Mouse (Mus musculus): ENCODE measurements around the gene Emilin3.

The Emilin3 gene

GRCm38 (mm10) chr2:160915821-160916610, 3.9 kb upstream of the Emilin3 start:
- no peak for DNase-seq (ENCODE audit: low spot score)

- no peak for DNase-seq (ENCODE audit: low spot score)
Observed at GRCm38 (mm10) chr2:160914656-160915055, 2.5 kb upstream of the Emilin3 start.

DNA sequence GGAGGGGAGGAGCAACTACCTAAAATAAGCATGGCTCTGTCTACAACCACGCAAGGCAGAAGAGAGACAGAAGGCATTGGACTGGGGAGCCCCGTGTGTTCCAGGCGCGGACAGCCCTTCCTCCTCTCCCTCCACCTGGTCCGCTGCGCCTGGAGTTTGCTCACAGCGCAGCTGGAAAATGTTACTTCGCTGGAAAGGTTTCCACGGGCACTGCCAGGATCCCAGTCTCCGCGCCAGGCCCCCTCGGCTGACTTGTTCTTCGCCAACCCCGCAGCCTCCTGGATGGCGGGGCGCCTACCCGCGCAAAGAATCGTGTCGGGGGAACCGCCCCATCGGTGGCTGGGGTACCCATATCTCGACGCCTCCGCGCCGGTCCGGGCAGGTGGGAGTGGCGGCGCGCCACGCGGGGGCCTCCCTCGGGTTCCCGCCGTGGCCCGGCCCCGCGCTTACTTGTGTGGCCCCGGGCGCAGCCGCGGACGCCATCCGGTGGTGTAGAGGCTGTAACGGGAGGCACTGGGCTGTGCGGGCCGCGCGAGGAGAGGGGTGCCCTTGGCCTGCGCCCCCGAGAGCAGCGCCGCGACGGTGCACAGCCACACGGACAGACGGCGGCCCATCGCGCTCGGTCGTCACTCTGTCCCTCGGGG, 448 bp downstream of the Emilin3 start:
- no peak for DNase-seq (ENCODE audit: low spot score)

- no peak for DNase-seq (ENCODE audit: low spot score)
Observed at GRCm38 (mm10) chr2:160910633-160911032, 1.5 kb downstream of the Emilin3 start.

GRCm38 (mm10) chr2:160908607-160909006, 3.5 kb downstream of the Emilin3 start:
- no peak for DNase-seq (ENCODE audit: low spot score)

DNA sequence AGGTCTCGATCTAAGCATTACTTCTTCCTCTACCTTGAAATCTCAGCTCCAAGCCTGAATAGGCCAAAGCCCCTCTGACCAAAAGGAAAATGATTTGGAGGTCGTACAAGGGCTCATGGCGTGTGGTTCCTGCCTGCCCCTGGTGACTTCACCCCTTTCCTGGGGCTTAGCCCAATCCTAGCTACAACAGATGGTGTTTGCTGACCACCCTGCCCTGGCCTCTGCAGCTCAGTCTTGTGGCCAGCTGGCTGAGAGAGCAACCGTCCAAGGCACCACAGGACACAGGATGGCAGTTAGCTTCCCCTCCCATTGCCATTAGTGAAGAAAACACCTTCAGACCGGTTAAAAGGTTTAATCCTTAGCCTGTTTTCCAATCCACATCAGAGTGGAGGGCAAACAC, 6.0 kb downstream of the Emilin3 start:
- no peak for DNase-seq (ENCODE audit: low spot score)

DNA sequence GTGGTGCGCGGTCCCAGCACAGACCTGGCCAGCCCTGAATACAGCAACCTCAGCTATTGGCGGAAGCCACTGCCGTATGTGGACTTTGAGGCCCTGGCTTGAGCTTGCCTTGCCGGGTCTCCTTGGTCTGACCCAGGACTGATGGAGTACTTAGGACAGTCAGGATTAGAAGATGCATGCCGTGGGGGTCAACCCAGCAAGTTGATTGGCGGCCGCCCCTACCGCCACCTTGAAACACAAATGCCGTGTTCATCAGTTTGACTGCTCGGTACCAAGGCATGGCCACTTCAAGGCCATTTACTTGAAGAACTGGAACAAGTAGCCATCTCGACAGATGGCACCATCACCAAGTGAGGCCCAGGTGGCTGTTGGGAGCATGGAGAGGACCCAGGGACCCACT, 6.8 kb downstream of the Emilin3 start:
- DNase-seq (ENCODE audit: low spot score): no peak

DNA sequence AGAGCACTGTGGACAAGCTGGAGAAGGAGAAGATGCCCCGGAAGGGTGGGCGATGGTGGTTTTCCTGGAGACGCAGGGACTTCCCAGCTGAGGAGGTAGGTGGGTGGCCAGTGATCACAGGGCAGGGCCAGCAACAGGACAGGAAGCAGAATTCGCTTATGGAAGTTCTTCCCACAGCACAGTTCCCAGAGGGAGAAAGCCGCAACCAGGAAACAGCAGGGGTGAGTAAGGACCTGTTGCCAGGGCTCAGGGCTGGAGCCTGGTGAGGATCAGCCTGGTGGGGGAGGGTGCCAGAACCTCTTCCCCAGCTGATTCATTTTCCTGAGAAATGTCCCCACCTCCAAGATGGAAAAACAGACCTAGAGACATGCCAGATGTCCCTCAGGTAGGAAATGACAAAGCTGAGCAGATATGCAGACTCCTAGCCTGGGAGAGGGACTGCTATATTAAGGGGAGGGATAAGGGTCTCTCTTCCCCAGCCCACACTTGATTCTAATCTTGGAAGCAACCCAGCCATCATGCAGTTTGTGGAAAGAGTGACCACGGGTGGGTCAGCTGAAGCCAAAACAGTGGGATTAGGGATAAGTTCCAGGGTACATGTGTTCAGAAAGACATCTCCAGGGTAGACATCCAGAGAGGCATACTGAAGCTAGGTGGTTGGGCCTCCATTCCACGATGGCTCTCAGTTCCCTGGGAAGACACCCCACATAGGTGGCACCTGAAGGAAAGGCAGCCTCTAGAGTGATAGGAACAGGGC, 10.3 kb downstream of the Emilin3 start:
- DNase-seq (ENCODE audit: low spot score): no peak

- no peak for DNase-seq (ENCODE audit: low spot score)
Observed at GRCm38 (mm10) chr2:160891697-160892096, 20.4 kb downstream of the Emilin3 start.

DNA sequence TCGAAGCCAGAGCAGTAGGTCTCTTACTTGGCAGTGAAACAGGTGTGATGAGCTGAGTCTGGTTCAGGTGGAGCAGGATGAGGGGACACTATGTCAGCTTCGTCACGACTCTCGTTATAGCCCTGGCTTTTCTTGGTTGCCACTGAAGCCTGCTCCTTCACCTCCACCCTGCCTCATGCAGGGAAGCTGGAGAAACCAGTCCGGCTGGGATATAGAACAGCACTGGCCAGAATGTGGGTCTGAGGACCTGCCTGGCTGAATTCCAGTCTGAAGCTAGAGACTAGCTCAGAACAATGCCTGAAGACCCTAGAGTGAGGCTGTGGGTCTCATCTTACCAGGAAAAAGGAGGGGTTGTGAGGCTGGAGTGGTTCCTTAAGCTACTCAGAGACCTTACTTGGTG, 21.1 kb downstream of the Emilin3 start:
- DNase-seq (ENCODE audit: low spot score): no peak

- no peak for DNase-seq (ENCODE audit: low spot score)
Observed at GRCm38 (mm10) chr2:160887859-160888258, 24.3 kb downstream of the Emilin3 start.

- peak; percentile 50 for DNase-seq (ENCODE audit: low spot score)
Observed at GRCm38 (mm10) chr2:160887284-160887683, 24.8 kb downstream of the Emilin3 start.

- no peak for DNase-seq (ENCODE audit: low spot score)
Observed at GRCm38 (mm10) chr2:160886221-160886620, 25.9 kb downstream of the Emilin3 start.

DNA sequence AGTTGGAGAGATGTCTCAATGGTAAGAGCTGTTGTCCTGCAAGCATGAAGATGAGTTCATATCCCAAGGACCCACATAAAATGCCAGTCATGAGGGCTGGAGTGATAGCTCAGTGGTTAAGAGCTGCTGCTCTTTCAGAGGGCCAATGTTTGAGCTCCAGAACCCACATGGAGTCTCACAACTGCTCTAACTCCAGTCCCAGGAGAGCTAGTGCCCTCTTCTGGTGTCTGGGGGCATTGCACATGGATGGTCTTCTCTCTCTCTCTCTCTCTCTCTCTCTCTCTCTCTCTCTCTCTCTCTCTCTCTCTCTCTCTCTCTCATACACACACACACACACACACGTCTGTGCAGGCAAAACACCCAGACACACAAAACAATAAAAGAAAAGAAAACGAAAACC, 27.3 kb downstream of the Emilin3 start:
- peak; percentile 17 for DNase-seq (ENCODE audit: low spot score)

DNA sequence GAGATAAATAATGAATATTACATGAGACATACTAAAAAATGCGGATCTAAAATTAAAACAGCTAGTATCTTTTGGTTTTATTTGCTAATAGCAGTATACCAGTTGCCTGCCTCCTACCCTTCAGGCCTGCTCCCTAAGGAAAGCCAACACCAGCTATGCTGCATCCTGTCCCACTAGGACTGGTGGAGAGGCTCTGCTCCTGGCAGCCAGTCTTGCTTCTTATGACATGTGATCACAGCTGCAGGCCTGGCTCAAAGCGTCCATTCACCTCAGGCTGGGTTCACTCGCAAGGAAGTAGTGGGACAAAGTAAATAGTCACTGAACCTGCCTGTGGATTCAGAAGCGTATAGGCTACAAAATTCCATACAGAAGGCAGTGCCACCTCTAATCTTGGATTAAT, 28.2 kb downstream of the Emilin3 start:
- no peak for DNase-seq (ENCODE audit: low spot score)

GRCm38 (mm10) chr2:160882436-160882835, 29.7 kb downstream of the Emilin3 start:
- no peak for DNase-seq (ENCODE audit: low spot score)

DNA sequence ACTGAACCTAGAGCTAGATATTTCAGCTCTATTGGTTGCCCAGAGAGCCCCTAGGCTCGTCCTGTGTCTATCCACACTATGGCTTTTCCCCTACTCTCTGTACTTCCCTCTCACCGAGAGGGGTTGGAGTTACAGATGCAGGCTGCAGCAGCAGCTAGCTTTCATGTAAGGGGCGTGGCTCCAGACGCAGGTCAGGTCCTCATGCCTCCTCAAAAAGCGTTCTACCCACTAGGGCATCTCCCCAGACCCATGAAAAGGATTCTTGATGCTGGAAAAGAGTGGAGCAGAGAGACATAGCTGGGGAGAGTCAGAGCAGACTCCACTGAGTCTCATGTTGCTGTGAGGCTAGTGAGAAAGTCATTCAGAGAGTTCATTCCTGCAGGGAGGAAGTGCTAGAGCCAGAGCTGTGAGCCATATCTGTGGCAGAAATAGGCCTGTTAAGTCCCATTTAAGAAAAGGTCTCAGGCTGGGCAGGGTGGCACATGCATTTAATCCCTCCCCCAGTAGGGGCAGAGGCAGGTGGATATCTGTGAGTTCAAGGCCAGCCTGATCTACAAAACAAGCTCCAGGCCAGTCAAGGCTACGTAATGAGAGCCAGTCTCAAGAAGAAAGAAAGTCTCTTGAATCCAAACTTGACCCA, 30.5 kb downstream of the Emilin3 start:
- no peak for DNase-seq (ENCODE audit: low spot score)

DNA sequence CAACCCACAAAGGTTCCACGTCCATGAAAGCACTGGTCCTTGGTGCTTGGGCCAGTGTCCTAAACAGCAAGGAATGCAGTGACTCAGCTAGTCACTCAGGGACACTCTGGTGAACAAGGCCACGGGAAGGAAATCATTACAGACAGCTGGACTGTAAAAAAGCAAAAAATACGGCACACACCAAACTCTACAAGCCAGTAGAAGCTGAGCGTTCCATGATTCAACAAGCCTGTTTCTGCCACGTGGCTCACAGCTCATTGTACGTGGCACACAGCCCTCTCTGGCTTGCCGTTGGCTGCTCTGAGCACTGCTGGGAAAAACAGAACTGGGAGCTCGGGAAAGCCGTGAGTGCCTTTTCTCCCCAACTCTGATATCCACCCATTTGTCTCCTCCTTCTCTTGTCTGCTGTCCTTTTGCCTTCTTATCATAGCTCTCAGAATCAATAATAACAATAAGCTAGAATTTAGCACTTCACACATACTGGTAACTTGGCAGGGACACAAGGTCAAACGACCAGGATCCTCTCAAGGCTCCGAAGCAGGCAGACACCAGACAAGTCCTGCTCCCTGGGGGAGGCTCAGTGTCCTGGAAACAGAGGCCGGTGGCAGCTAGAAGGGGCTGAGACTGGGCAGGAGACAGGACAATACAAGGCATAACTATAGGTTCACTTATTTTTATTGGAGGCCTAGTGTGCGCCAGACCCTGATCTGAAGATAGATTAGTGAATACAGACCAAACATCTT, 31.5 kb downstream of the Emilin3 start, which contains the start of gene Lpin3:
TSS of gene Lpin3 (plus strand) at position 218 of the 743 bp plus-strand sequence.
- DNase-seq (ENCODE audit: low spot score): no peak

DNA sequence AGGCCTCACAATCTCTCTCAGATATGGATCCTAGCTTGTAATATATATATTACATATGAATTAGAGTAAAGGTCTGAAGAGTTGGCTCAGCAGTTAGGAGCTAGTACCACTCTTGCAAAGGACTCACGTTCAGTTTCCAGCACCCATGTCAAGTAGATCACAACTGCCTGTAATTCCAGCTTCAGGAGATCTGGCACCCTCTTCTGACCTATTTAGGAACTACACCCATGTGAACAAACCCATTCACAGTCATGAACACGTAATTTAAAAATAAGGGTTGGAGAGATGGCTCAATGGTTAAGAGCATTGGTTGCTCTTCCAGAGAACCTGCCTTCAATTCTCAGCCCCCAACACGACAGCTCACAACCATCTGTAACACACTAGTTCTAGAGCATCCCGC, 36.0 kb downstream of the Emilin3 start:
- DNase-seq (ENCODE audit: low spot score): no peak

DNA sequence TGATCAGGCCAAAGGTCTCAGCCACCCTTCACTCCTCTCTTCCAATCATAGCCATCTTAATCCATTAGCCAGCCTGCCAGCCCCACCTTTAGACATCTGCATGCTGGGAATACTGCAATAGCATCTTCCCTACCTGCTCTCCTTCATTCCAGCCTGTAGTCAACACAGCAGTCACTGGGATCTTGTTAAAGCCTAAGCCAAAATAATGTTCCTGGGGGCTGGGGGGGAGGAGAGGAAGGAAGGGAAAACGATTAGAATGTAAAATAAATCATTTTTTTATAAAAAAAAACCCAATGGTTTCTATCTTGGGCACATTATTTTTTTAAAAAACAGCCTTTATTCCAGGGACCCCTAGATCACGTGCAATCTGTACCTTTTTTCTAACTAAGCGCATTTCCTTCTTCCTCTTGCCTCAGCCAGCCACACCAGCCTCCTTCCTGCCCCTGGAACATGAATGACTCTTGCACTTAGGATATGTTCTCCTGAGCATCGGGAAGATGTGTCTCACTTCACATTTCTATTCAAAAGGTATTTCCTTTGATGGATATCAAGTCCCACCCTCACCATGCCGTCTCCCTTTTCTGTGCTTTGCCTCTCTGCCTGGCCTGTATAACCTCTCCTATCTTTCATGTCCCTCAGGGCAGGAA, 37.8 kb downstream of the Emilin3 start:
- no peak for DNase-seq (ENCODE audit: low spot score)

DNA sequence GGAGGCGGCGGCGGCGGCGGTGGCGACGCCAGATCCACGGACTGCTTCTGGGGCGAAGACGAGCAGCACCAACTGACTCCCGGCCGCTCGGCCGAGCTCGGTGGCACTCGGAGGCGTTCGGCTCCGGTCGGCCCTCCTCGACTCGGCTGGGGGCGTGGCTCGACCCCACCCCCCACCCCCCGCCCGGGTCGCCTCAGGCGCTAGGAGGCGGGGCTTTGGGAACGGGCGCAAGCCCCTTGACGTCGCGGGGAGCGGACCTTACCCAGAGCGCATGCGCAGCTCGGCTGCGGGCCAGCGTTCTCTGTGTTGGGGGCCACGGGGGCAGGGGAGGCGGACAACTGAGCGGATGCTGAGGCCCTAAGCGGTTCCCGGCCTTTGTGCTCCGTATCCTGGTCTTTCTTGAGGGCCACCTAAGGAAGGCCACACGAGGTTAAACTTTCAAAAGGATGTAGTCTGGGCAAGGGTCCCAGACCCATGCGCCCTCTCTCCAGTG, 39.2 kb downstream of the Emilin3 start, which contains the start of gene Zhx3:
TSS of gene Zhx3 (minus strand) at position 109 of the 493 bp plus-strand sequence.
- peak; percentile 65 for DNase-seq (ENCODE audit: low spot score)
